Mouse (Mus musculus) kidney, postnatal 10 days (tissue): ENCODE data around the gene Cyp20a1.

ENCODE experiments used
- DNase-seq: peaks from one replicate; pipeline ENCODE4 v3.0.0; 2021; ENCODE audit warnings: mixed read lengths

The Cyp20a1 gene

GRCm38 (mm10) chr1:60342808-60343629 is at the start of gene Cyp20a1:
Cyp20a1 (plus strand) TSS chr1:60343323.
- peak; percentile 93 for DNase-seq

DNA sequence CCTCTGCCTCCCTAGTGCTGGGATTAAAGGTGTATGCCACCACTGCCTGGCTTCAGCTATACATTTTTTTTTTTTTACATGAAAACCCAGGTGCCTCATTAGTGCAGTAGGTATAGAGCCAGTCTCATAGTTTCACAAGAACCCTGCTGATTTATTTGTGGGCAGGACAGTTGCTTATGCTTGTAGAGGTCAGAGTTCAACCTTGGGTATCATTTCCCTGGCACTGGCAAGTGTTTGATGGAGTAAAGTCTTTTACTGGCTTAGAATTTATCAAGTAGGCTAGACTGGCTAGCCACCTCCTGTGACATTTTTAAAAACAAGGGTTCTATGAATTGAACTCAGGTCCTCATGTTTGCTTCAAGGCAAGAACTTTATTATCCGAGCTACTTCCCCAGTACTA is 49.2 kb upstream of the Cyp20a1 start:
- DNase-seq = no peak

DNA sequence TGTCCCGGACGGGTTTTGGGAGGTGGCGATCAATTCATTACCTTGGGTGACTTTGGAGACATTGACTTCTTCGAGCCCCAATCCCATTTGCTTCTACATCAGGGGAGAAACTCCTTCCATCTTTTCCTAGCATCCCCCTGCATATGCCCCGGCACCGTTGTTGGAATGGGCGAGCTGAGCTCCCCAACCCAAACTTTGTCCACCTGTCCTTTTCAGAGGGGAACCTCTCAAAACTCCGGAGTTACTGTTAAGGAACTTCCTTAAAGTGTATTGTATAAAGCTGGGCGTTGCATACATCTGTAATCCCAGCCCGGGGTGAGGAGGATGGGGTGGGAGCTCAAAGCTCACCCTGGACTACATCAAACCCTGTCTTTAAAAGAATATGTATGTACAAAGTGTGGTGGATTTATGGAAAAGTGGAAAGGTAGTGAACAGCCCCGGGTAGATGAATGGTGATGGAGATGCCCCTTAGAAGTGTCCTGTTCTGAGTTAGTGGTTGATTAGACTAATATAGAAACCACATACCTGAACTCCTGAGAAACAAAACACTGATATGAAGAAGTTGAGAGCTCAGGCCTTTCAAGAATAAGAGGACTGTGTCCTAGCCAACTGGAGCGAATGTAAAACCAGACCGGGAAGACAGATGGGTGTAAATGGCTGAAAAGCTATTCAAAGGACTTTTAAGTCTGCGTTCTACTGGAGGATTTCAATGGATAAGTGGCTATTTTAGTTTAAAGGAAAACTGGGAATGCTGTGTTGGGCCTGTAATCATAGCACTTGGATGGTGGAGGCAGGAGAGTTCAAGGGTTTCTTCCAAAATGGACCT is 720 bp downstream of the Cyp20a1 start:
- no peak for DNase-seq

GRCm38 (mm10) chr1:60344670-60345069 is 1.5 kb downstream of the Cyp20a1 start:
- no peak for DNase-seq

- DNase-seq = no peak
Measured at GRCm38 (mm10) chr1:60345712-60346111, 2.6 kb downstream of the Cyp20a1 start.

DNA sequence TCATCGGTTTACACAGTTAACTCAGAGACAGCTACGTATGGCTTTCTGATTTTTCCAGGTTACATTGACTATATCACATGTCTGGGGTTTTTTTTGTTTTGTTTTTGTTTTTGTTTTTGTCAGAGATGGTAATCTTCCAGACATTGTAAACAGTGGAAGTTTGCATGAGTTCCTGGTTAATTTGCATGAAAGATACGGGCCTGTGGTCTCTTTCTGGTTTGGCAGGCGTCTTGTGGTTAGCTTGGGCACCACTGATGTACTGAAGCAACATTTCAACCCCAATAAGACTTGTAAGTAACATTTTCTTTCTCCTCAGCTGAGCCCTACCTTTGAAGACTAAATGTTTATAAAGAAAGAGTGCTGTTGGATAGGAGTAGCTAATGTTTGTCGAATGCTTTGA is 9.7 kb downstream of the Cyp20a1 start:
- DNase-seq = no peak

GRCm38 (mm10) chr1:60361626-60362025 is 18.5 kb downstream of the Cyp20a1 start:
- DNase-seq = no peak

GRCm38 (mm10) chr1:60376556-60376955 is 33.4 kb downstream of the Cyp20a1 start:
- DNase-seq = no peak

- no peak for DNase-seq
Measured at GRCm38 (mm10) chr1:60381910-60382309, 38.8 kb downstream of the Cyp20a1 start.

DNA sequence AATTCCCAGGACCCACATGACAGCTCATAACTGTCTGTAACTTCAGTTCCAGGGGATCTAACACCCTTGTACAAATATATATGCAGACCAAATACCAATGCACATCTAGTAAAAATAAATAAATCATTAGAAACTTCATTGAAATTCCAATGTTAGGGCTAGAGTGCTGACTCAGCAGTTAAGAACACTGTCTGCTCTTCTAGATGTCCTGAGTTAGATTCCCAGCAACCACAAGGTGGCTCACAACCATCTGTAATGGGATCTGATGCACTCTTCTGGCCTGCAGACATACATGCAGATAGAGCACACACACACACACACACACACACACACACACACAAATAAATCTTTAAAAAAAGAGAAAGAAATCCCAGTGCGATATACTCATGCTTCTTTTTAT is 61.7 kb downstream of the Cyp20a1 start:
- DNase-seq = peak; percentile 31

DNA sequence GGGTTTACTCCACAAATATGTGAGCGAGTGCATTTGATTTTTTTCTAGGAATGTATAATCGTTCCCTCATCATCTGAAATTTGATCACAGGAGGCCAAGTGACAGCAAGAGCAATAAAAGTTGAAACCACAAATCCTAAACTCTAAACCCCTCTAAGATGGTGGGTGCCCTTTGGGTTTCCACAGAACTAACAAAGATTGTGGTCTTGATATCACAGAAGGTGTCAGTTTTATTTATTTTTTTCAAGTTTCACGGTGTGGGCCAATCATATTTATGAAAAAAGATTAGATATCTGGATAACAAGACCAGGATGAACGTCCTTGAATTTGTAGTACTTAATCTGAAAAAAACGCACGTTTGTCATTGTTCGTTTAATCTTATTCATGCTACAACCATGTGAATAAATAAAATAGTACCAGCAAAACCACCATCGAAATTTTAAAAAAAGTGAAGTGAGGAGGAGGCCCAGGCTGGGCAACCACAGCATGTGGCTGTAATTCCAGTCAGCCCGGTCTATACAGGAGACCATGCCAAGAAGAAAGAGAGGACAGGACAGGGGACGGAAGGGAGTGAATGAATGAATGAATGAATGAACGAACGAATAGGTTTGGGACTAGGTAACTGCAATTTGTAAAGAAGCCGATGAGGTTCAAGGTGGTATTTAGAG is 65.5 kb downstream of the Cyp20a1 start:
- no peak for DNase-seq

GRCm38 (mm10) chr1:60409168-60409828 is 66.2 kb downstream of the Cyp20a1 start, which contains the start of gene Abi2:
Abi2 (plus strand) TSS chr1:60409619.
- DNase-seq = peak; percentile 97

- peak; percentile 69 for DNase-seq
Measured at GRCm38 (mm10) chr1:60409928-60410817, 67.0 kb downstream of the Cyp20a1 start.

- no peak for DNase-seq
Measured at GRCm38 (mm10) chr1:60416724-60417123, 73.6 kb downstream of the Cyp20a1 start.

DNA sequence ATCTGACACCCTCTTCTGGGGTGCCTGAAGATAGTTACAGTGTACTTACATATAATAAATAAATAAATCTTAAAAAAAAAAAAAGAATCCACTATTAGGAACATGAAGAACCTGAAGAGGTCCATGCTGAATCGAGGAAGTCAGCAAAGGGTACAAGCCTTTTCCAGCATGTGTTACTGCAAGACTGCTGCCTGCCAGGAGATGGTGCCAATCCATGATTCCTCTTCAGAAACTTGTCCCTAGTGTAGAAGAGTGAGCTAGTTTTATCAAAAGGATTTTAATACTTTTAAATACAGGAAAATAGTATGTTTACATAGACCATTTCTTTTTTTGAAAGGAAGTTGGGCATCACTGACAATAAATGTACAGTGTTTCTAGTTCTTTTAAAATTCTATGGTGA is 80.8 kb downstream of the Cyp20a1 start:
- no peak for DNase-seq

DNA sequence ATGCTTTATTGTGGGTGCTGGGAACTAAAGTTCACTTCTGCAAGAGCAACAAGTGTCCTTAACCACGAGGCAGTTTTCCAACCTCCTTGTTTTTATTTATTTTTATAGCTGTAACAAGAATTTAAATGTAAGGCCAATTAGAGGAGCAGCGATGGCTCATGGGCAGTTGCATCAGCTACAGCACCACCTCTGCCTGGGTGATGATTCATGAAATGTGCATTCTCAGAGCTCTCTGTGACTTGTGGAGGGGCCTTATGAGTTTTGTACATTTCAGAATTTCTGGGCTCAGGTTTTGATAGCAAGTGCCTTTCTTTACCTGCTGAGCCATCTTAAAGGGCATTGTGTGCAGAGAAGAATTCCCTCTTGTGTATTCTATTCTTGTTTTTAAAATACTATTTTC is 85.2 kb downstream of the Cyp20a1 start:
- DNase-seq = no peak

- no peak for DNase-seq
Measured at GRCm38 (mm10) chr1:60428932-60429331, 85.8 kb downstream of the Cyp20a1 start.

GRCm38 (mm10) chr1:60431531-60431930 is 88.4 kb downstream of the Cyp20a1 start:
- no peak for DNase-seq

DNA sequence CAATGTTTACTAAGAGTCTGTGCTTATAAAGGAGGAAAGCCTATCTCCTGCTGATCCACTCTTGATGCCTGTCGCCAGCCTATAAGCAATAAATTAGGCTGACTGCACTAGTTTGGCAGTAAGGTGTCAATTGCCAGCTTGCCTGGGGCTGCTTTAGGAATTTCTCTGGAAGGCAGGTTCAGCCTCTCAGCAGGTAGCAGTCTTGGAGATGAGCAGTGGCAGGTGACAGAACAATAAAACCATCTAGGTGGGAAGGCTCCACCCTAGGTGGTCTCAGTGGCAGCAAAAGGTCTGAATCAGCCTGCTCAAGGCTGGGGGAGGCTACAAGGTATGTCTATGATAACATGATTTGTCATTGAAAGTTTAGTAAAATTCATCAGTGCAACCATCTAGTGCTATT is 89.4 kb downstream of the Cyp20a1 start:
- DNase-seq = no peak
